Mouse (Mus musculus) heart, embryonic 10.5 days (tissue): ENCODE data around the gene Cfap77. TPM values are rescaled to one million over a fixed set of nuclear protein-coding genes. Genes with fewer than 3 reads are reported as not detected.

Source experiments
- DNase-seq: peaks from one replicate; pipeline ENCODE4 v3.0.0-alpha.2; 2017; ENCODE audit warnings: low spot score
- H3K27ac ChIP-seq: fragments of 300-500 bp; sonication (generic); 2 replicates; pipeline ENCODE4 v1.5.1; 2016; ENCODE audit warnings: mild to moderate bottlenecking
- H3K27me3 ChIP-seq: fragments of 300-500 bp; sonication (generic); 2 replicates; pipeline ENCODE4 v1.6.1; 2016; ENCODE audit warnings: mild to moderate bottlenecking; ENCODE audit not compliant: poor library complexity, insufficient read depth, severe bottlenecking
- H3K36me3 ChIP-seq: fragments of 300-500 bp; sonication (generic); 2 replicates; pipeline ENCODE4 v1.6.1; 2016; ENCODE audit warnings: mild to moderate bottlenecking, moderate library complexity
- H3K4me1 ChIP-seq: fragments of 300-500 bp; sonication (generic); 2 replicates; pipeline ENCODE4 v1.6.1; 2016; ENCODE audit warnings: mild to moderate bottlenecking
- H3K4me3 ChIP-seq: fragments of 300-500 bp; sonication (generic); 2 replicates; pipeline ENCODE4 v1.5.1; 2016; ENCODE audit warnings: mild to moderate bottlenecking, moderate library complexity
- H3K9me3 ChIP-seq: fragments of 300-500 bp; sonication (generic); 2 replicates; pipeline ENCODE4 v1.6.1; 2016; ENCODE audit warnings: mild to moderate bottlenecking, moderate library complexity
- WGBS: fragments of 180-500 bp; shearing (Covaris S2); methylation state at CpG from one replicate; pipeline ENCODE4 v1.1.7; 2016; 5-methylcytosine and 5-hydroxymethylcytosine counted together
- polyA plus RNA-seq: library from polyadenylated mRNA; unstranded; fragments of >200 nt; fragmentation: Nextera tagmentation; extraction: Ambion mirVana; gene quantifications from 2 replicates; pipeline ENCODE4 v1.2.1, GENCODE M21; 2016

The Cfap77 gene
- polyA plus RNA-seq, 1 experiment from 2014 or later: 0.13 TPM

GRCm38 (mm10) chr2:28912039-28912700 lies 142.7 kb downstream of the Cfap77 start:
- H3K9me3 ChIP-seq: no peaks in the 10 kb centered on the region
- H3K27me3 ChIP-seq: peaks cover 100% of the 10 kb centered on the region
- no peaks in the 10 kb centered on the region for H3K36me3 ChIP-seq
- WGBS: under 1% methylated on average over 33 of the region's 33 CpGs
- no peak for DNase-seq
- no peak overlapping the region for H3K4me3 ChIP-seq
- no peak overlapping the region for H3K27ac ChIP-seq
- peaks cover 22% of the 10 kb centered on the region for H3K4me1 ChIP-seq

GRCm38 (mm10) chr2:28911331-28912038 lies 143.4 kb downstream of the Cfap77 start:
- H3K4me1 ChIP-seq: peaks cover 22% of the 10 kb centered on the region
- no peaks in the 10 kb centered on the region for H3K9me3 ChIP-seq
- 0 out of 2 replicates have a peak, but pooled peaks cover 3% of the 10 kb centered on the region for H3K36me3 ChIP-seq
- under 1% methylated on average over 44 of the region's 44 CpGs for WGBS
- peaks cover 100% of the 10 kb centered on the region for H3K27me3 ChIP-seq
- H3K27ac ChIP-seq: no peak overlapping the region
- H3K4me3 ChIP-seq: no peak overlapping the region
- DNase-seq: no peak

DNA sequence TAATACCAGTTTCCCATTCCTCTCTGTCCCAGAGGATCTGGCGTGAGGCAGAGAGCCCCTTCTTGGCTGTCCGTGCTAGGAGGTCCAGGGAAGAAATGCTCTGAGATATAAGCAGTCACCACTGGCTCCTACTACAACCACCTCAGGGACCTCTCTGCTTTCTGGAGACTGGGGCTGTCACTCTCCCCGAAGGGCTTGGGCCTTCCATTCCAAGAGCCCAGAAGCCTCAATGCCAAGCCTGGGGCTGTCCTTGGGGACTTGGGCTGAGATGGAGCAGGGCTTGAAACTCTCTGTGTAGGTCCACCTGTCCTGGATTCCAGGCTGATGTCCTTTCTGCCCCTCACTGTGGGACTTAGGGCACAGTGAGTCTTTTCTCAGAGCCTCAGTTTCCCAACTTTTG lies 144.0 kb downstream of the Cfap77 start:
- H3K27ac ChIP-seq: no peak overlapping the region
- DNase-seq: no peak
- no peak overlapping the region for H3K4me3 ChIP-seq
- peaks cover 100% of the 10 kb centered on the region for H3K27me3 ChIP-seq
- WGBS: 6% methylated on average over 3 of the region's 3 CpGs
- 0 out of 2 replicates have a peak, but pooled peaks cover 3% of the 10 kb centered on the region for H3K36me3 ChIP-seq
- no peaks in the 10 kb centered on the region for H3K9me3 ChIP-seq
- H3K4me1 ChIP-seq: peaks cover 22% of the 10 kb centered on the region

DNA sequence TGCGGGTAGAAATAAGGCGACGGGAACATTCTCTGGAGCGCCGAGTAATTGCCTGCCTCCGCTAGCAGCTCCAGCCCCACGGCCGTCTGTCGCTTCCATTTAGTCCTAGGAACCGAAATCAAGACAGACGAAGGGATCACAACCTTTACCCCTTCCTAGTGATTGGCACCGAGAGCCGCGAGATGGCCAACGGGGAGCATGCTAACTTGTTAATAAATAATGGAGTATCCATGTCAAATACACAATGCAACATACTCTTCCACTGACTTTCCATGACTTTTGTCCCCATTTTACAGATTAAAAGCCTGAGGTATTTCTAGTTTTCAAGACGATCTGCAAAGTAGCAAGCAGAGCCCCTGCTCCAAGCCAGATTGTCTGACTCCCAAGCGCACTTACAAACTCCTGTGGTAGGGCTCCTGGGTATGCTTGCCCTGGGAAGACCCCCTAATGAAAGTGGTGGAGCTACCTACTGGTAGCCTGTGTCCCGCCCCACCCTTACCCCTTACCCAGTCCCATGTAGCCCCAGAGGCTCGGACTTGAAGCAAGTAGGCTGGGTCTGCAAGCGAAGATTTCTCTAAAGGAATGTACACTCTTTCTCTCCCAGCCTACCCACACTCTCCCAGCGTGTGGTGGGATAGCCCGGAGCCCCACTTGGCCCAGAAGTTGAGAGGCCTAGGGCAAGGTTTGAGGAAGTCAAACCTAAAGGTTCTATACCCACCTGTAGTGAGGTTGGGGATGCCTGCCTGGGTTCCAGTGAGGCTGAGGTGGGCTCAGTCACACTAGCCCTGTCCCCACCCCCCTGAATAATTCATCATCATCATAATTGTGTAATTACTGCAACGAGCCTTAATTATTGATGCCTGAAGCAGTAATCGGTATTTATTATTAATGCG lies 144.8 kb downstream of the Cfap77 start:
- peaks cover 11% of the 10 kb centered on the region for H3K36me3 ChIP-seq
- H3K27me3 ChIP-seq: peaks cover 100% of the 10 kb centered on the region
- no peak overlapping the region for H3K27ac ChIP-seq
- 8% methylated on average over 25 of the region's 25 CpGs for WGBS
- DNase-seq: no peak
- H3K4me3 ChIP-seq: peak overlapping the region; percentile 52; the same call in 1 of the 2 replicates
- H3K9me3 ChIP-seq: no peaks in the 10 kb centered on the region
- peaks cover 22% of the 10 kb centered on the region for H3K4me1 ChIP-seq

- Histone ChIP-seq H3K27ac (no peak overlapping the region), H3K9me3 (no peaks in the 10 kb centered on the region), H3K4me3 (peak overlapping the region; percentile 52), H3K4me1 (peaks cover 22% of the 10 kb centered on the region), H3K27me3 (peaks cover 92% of the 10 kb centered on the region), H3K36me3 (peaks cover 19% of the 10 kb centered on the region)
- WGBS: 1% methylated on average over 41 of the region's 41 CpGs
- no peak for DNase-seq
Measured at GRCm38 (mm10) chr2:28909186-28909817, 145.6 kb downstream of the Cfap77 start.

DNA sequence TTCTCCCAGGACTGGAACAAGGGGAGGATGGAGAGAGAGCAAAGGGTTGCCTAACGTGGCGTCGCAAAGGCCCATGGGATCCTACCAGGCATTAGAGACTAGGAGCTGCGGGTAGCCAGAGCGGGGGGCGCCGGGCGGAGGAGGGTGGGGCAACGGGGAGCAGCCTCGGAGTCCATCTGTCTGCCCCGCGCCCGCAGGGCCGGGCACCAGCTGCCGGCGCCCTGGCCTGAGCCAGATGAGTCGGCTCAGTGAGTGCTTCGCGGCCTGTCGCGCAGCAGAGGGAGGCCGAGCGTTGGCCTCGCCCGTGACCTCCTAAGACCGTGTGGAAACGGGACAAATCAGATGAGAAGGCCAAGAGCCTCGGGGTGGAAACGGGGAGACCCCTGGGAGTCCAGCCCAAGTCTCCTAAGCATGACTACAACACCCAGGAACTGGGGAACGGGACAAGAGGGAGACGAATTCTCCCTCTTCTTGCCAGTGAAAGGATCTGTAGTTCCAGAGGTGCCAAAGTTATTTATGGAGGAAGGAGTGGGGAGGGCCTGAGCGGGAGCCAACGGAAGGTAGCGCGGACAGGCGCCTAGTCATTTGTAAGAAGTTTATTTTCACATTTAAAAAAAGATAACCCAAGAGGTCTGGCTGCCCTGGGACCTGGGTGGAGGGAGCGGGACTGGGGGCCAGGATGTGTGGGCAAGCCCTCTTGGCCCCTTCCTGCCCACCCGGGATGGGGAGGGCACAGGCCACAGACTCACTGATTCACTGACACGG lies 146.3 kb downstream of the Cfap77 start:
- peaks cover 22% of the 10 kb centered on the region for H3K4me1 ChIP-seq
- H3K36me3 ChIP-seq: peaks cover 20% of the 10 kb centered on the region
- peaks cover 87% of the 10 kb centered on the region for H3K27me3 ChIP-seq
- no peaks in the 10 kb centered on the region for H3K9me3 ChIP-seq
- no peak overlapping the region for H3K27ac ChIP-seq
- WGBS: 1% methylated on average over 39 of the region's 39 CpGs
- peak overlapping the region; percentile 52 for H3K4me3 ChIP-seq
- no peak for DNase-seq

DNA sequence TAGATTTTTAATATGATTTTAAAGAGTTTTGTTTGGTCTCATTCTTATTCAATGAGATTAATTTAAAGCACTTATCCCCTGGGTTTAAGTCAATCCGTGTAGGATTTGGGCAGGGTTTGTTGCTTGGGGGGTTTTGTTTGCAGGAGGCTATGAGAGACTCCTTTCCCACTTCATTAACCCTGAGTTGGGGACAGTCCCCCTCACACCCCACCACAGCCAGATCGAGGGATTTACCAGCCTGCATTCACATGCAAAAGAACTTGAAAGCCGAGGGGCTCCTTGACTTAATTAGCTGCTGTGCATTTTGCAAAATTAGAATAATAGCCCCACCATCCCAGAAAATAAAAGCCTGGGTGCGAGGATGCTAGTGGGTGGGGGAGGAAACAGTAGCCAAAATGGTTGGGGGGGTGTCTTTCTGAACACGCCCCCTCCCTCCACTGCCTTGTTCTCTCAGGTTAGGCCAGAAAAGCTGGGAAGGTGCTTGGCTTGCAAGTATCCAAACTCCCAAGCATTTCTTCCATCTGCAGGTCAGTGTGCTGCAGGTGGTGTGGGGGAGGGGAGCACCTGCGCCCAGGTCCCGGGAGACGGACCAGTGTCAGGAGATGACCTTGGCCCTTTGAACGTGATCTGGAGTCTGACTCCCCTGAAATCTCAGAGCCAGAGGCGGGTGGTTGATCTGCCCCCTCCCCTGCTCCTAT lies 147.0 kb downstream of the Cfap77 start:
- no peak for DNase-seq
- peaks cover 80% of the 10 kb centered on the region for H3K27me3 ChIP-seq

DNA sequence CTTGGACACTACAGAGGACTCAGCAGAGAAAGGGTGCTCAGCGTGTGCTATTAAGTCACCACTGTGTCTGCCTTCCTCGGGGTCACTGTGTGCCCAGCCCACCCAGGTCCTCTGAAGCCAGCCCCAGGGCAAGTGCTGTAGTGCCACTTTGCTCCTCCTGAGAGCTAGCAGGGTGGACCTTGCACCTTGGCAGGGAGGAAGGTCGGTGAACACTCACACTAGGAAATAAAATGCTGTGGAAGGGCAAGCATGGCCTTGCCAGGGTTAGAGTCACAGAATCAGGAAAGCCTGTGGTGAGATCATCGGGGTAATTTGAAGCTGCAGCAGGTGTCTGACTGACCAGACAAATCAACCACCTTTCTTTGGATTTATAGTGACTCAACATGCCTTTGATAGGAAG lies 149.3 kb downstream of the Cfap77 start:
- peaks cover 18% of the 10 kb centered on the region for H3K4me1 ChIP-seq
- H3K27ac ChIP-seq: no peak overlapping the region
- H3K27me3 ChIP-seq: peaks cover 65% of the 10 kb centered on the region
- 80% methylated on average over 4 of the region's 4 CpGs for WGBS
- H3K36me3 ChIP-seq: peaks cover 32% of the 10 kb centered on the region
- no peak overlapping the region for H3K4me3 ChIP-seq
- DNase-seq: no peak
- no peaks in the 10 kb centered on the region for H3K9me3 ChIP-seq

More for the DNA sequence above, 147.0 kb downstream of the Cfap77 start:
- Histone ChIP-seq H3K4me1 (peaks cover 22% of the 10 kb centered on the region), H3K9me3 (no peaks in the 10 kb centered on the region), H3K4me3 (peak overlapping the region; percentile 52), H3K27ac (no peak overlapping the region), H3K36me3 (peaks cover 21% of the 10 kb centered on the region)
- 5% methylated on average over 10 of the region's 10 CpGs for WGBS

- Histone ChIP-seq H3K36me3 (peaks cover 40% of the 10 kb centered on the region), H3K9me3 (no peaks in the 10 kb centered on the region), H3K4me1 (peaks cover 18% of the 10 kb centered on the region), H3K27me3 (peaks cover 57% of the 10 kb centered on the region), H3K27ac (no peak overlapping the region), H3K4me3 (no peak overlapping the region)
- WGBS: 80% methylated on average over 9 of the region's 9 CpGs
- DNase-seq: no peak
Measured at GRCm38 (mm10) chr2:28904786-28905185, 150.1 kb downstream of the Cfap77 start.

GRCm38 (mm10) chr2:28903871-28904270 lies 151.0 kb downstream of the Cfap77 start:
- peaks cover 45% of the 10 kb centered on the region for H3K36me3 ChIP-seq
- no peak for DNase-seq
- peaks cover 48% of the 10 kb centered on the region for H3K27me3 ChIP-seq
- H3K4me1 ChIP-seq: peaks cover 10% of the 10 kb centered on the region
- H3K9me3 ChIP-seq: no peaks in the 10 kb centered on the region
- H3K4me3 ChIP-seq: no peak overlapping the region
- WGBS: 89% methylated on average over 5 of the region's 5 CpGs
- H3K27ac ChIP-seq: no peak overlapping the region

DNA sequence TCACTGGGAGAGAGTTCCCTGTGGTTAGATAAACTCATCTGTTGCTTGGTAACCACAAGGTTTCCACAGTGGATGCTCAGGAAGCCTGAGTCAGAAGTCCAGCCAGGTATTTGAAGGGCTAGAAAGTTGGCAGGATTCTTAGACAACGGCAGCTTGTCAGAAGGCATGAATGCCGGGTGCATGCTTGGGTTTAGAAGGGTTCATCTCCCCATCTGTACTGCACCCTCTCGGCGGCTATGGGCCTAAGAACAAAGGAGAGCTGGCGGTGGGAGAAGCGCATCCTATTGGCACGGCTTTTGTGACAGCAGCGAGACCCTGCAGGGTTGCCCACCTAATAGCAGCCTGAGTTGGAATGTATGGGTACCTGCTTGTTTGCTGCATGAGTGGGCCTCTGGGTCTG lies 152.6 kb downstream of the Cfap77 start:
- Histone ChIP-seq H3K4me1 (peaks cover 4% of the 10 kb centered on the region; the same call in 1 of the 2 replicates), H3K36me3 (peaks cover 56% of the 10 kb centered on the region), H3K9me3 (no peaks in the 10 kb centered on the region), H3K27ac (no peak overlapping the region), H3K27me3 (peaks cover 32% of the 10 kb centered on the region), H3K4me3 (no peak overlapping the region)
- WGBS: 91% methylated on average over 8 of the region's 8 CpGs
- no peak for DNase-seq
